Mouse (Mus musculus) embryonic facial prominence, embryonic 11.5 days (tissue): ENCODE data around the gene Phox2b. TPM values are rescaled to one million over a fixed set of nuclear protein-coding genes. Genes with fewer than 3 reads are reported as not detected.

ENCODE experiments used
- ATAC-seq: fragments of 200-750 bp; cut with Nextera tagmentation; replicated peaks from 2 replicates; pipeline ENCODE4 v1.8.0; 2017; ENCODE audit warnings: low read depth; ENCODE audit not compliant: insufficient number of reproducible peaks, low FRiP score, low TSS enrichment
- DNase-seq: peaks from one replicate; pipeline ENCODE4 v3.0.0-alpha.2; 2015; ENCODE audit warnings: low spot score
- H3K27ac ChIP-seq: fragments of 300-500 bp; sonication (generic); replicated peaks from 2 replicates; pipeline ENCODE4 v1.5.1; 2014; ENCODE audit warnings: mild to moderate bottlenecking, low read depth, low read length, control low read depth
- H3K27me3 ChIP-seq: fragments of 300-500 bp; sonication (generic); 2 replicates; pipeline ENCODE4 v1.6.1; 2014; ENCODE audit warnings: mild to moderate bottlenecking, low read length, moderate library complexity, mixed read lengths; ENCODE audit not compliant: control insufficient read depth, insufficient read depth
- H3K36me3 ChIP-seq: fragments of 300-500 bp; sonication (generic); replicated peaks from 2 replicates; pipeline ENCODE4 v1.6.1; 2014; ENCODE audit warnings: low read depth, mild to moderate bottlenecking, low read length, moderate library complexity, mixed read lengths; ENCODE audit not compliant: control insufficient read depth, insufficient read depth
- H3K4me1 ChIP-seq: fragments of 300-500 bp; sonication (generic); 2 replicates; pipeline ENCODE4 v1.6.1; 2014; ENCODE audit warnings: low read length, mixed read lengths; ENCODE audit not compliant: control insufficient read depth, insufficient read depth
- H3K4me2 ChIP-seq: fragments of 300-500 bp; sonication (generic); 2 replicates; pipeline ENCODE4 v1.6.1; 2014; ENCODE audit warnings: low read depth, mild to moderate bottlenecking, control low read depth, low read length, moderate library complexity
- H3K4me3 ChIP-seq: fragments of 300-500 bp; sonication (generic); 2 replicates; pipeline ENCODE4 v1.5.1; 2014; ENCODE audit warnings: low read depth, low read length, control low read depth
- H3K9ac ChIP-seq: fragments of 300-500 bp; sonication (generic); replicated peaks from 2 replicates; pipeline ENCODE4 v1.6.1; 2014; ENCODE audit warnings: mild to moderate bottlenecking, control low read depth, low read length
- H3K9me3 ChIP-seq: fragments of 300-500 bp; sonication (generic); replicated peaks from 2 replicates; pipeline ENCODE4 v1.6.1; 2016; ENCODE audit warnings: mild to moderate bottlenecking, low read length, inconsistent platforms, mixed read lengths; ENCODE audit not compliant: control insufficient read depth
- WGBS: fragments of 180-500 bp; shearing (Covaris S2); extraction: QIAGEN DNeasy Blood & Tissue Kit; methylation state at CpG from one replicate; pipeline ENCODE4 v1.1.7; 2014; 5-methylcytosine and 5-hydroxymethylcytosine counted together
- polyA plus RNA-seq: library from polyadenylated mRNA; unstranded; fragments of >200 nt; fragmentation: Nextera tagmentation; extraction: Ambion mirVana; gene quantifications from 2 replicates; pipeline ENCODE4 v1.2.1, GENCODE M21; 2014

Phox2b gene
- polyA plus RNA-seq, 1 experiment from 2014 or later = 4.1 TPM

DNA sequence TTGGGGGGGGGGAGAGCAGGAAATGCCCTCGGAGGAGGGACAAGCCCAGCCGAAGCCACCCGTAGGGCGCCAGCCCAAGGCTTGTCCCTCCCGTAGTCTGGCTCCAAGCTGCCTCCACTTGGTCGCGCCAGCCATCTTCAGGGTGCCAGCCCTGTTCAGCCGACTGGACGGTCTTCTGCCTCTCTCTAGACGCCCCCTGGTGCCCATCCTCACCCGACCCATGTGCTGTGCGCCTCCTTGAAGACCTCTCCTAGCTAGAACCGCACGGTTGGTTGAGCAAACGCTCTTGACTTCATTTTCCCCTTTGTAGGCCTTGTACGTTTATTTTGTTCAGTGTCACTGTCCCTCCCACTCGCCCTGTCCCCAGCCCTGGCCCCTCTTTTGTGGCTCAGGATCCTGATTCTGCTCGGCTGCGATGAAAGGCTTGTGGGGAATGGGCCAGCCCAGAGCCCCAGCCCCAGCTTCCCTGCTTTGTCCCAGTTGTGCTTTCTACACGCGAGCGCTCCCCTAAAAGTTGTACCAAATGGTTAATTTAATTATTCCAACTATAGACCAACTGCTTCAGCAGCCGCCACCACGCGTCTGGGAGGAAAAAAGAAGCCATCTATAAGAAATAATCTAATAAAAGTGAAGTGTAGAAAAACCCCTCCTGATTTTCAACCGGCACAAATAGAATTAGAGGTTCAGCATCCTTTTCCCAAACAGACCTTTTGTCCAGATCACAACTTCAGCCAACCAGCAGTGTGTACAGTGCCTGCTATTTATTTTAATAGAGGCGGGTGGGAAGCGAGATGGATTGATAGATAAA lies 2.9 kb upstream of the Phox2b start:
- Histone ChIP-seq H3K4me2 (no peak overlapping the region), H3K4me1 (peaks cover 2% of the 10 kb centered on the region), H3K36me3 (no peaks in the 10 kb centered on the region), H3K27ac (no peak overlapping the region), H3K27me3 (peaks cover 53% of the 10 kb centered on the region), H3K9ac (no peak overlapping the region), H3K4me3 (no peak overlapping the region), H3K9me3 (no peaks in the 10 kb centered on the region)
- DNase-seq (peak; percentile 58), ATAC-seq (peak; percentile 78)
- WGBS = 3% methylated on average over 28 of the region's 28 CpGs

DNA sequence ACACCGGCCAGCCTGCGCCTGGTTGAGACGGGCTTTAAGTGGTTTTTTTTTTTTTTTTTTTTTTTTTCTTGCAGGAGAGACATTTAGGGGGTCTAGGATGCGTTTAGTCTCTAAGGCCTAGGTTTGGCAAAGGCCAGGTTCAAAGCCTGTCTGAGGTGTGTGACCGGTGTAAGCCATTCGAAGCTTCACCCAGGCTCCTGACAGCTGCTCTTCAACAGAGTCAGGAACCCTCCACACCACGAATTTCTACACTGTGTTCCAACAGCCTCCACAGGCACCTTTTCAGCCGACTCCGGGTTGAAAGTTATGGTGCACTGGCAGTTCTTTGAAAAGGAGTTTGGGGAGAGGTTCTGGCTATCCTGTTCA lies 2.3 kb upstream of the Phox2b start:
- WGBS = 1% methylated on average over 9 of the region's 9 CpGs
- Histone ChIP-seq H3K9ac (no peak overlapping the region), H3K27ac (no peak overlapping the region), H3K4me3 (no peak overlapping the region), H3K9me3 (no peaks in the 10 kb centered on the region), H3K27me3 (peaks cover 54% of the 10 kb centered on the region), H3K36me3 (no peaks in the 10 kb centered on the region), H3K4me1 (peaks cover 2% of the 10 kb centered on the region), H3K4me2 (no peak overlapping the region)
- 0 out of 2 replicates have a peak, but pooled peaks have one; percentile 23 for ATAC-seq
- peak; percentile 4 for DNase-seq

DNA sequence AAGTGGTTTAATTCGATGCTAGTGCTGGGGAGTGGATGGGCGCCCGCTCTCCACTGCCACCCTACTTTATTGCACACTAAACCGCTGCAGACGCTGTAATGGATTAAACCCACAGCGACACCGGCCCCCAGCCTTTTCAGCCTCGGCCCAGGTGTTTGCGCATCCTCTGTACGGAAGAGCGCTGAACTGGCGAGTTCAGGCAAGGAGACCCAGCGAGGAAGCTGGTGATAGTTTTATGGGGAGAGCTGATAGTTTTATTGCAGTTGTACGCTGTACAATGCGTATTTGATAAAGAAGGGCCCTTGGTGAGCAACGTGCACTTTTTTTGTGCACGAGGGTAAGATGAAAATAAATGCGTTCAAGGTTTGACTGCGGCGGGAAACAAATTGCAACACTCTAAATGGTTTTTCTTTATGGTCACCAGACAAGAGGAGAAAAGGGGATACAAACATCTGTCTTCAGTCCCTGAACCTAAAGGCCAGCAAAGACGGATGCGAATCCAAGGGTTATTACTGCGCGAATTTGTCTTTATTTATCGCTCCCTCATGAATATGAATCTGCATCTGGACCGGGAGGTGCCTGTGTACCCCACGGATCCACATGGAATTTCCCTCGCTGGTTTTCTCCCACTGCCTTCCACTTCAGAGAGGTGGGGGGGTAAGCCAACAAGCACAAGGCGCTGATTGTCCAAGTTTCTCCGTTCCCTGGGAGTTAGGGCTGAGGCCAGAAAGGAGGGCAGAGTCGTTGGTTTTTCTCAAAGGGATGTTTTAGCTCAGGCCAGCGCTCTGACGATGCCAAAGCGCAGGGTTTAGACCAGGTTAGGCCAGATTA lies 1.7 kb upstream of the Phox2b start:
- H3K9me3 ChIP-seq = no peaks in the 10 kb centered on the region
- no peaks in the 10 kb centered on the region for H3K36me3 ChIP-seq
- H3K4me2 ChIP-seq = no peak overlapping the region
- H3K9ac ChIP-seq = no peak overlapping the region
- no peak overlapping the region for H3K27ac ChIP-seq
- ATAC-seq (no peak), DNase-seq (peak; percentile 40)
- H3K4me1 ChIP-seq = peaks cover 5% of the 10 kb centered on the region
- 1% methylated on average over 34 of the region's 34 CpGs for WGBS
- no peak overlapping the region for H3K4me3 ChIP-seq
- H3K27me3 ChIP-seq = peaks cover 59% of the 10 kb centered on the region

DNA sequence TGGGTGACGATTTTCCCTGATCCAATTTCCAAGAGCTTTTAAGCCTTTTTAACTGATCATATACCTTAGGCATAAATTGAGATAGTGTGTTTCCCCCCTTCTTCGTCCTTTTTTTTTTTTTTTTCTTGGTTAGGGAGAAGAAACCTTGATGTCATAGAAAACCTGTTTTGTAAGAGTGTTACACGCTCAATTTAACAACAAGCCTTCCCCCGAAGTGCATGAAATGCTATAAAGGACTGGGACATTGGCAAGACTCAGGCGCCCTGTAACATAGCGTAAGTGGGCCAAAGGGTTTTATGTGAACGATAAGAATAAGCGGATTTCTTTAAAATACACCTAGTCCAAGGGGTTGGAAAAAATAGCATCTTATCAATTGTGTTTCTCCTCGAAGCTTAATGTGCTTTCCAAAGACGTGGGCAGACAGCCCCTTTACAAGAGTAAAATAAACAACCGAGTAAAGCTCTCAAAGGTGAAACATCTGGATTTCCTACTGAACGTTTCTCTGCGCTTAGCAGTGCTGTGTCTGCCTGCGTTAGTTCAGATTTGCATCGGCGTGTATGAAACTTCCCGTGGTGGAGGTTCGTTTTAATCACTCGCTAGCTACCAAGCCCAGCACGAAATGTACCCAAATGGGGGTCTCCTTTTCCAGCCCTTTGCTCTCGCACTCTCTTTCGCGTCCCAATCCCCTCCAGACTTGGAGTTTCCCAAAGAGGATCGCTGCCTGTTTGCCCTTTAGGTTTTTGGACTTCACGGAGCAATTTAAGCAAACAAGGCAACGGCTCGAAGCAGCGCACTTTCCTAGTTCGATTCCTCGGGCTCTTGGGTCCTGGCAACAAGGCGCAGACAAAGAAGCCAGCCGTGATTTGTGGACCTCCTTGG lies 531 bp upstream of the Phox2b start:
- peaks cover 5% of the 10 kb centered on the region for H3K4me1 ChIP-seq

DNA sequence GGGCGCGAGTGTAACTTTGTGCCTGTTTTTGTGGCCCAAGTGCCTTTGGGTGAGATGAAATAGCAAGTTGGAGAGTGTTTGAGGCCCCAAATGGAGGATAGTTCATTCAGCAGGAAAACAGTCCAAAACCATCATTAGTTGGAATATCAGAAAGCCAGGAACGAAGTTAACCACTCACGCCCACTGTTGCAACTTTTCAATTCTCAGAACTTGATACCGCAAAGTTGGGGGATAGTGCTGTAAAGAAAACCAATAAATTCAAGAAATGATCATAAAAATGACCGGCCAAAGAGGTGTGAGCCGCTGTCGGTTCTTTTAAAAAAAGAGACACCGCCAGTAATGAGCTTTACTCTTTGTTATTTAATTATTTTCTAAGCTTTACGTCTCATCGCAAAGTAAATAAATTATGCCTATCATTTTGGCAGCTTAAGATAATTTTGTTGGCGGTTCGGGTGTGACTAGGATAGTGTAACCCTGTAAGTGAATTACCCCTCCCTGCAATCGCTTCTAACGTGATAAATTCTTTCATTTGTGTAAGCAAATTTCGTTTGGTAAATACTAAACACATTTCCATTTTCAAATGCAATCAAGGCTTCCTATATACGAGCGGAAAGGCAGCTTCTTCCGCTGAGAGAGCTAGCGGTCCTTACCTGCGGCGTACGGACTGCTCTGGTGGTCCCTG lies 909 bp downstream of the Phox2b start:
- Histone ChIP-seq H3K9ac (no peak overlapping the region), H3K36me3 (no peaks in the 10 kb centered on the region), H3K27ac (no peak overlapping the region), H3K4me2 (no peak overlapping the region), H3K27me3 (peaks cover 67% of the 10 kb centered on the region), H3K4me3 (no peak overlapping the region), H3K9me3 (no peaks in the 10 kb centered on the region), H3K4me1 (peaks cover 5% of the 10 kb centered on the region)
- WGBS = 2% methylated on average over 23 of the region's 23 CpGs
- DNase-seq (peak; percentile 34), ATAC-seq (no peak)

More for the DNA sequence above, 531 bp upstream of the Phox2b start:
- Histone ChIP-seq H3K4me2 (no peak overlapping the region), H3K9me3 (no peaks in the 10 kb centered on the region), H3K36me3 (no peaks in the 10 kb centered on the region), H3K27me3 (peaks cover 70% of the 10 kb centered on the region), H3K4me3 (no peak overlapping the region), H3K27ac (no peak overlapping the region), H3K9ac (no peak overlapping the region)
- DNase-seq (peak; percentile 50), ATAC-seq (no peak)
- WGBS = under 1% methylated on average over 32 of the region's 32 CpGs

DNA sequence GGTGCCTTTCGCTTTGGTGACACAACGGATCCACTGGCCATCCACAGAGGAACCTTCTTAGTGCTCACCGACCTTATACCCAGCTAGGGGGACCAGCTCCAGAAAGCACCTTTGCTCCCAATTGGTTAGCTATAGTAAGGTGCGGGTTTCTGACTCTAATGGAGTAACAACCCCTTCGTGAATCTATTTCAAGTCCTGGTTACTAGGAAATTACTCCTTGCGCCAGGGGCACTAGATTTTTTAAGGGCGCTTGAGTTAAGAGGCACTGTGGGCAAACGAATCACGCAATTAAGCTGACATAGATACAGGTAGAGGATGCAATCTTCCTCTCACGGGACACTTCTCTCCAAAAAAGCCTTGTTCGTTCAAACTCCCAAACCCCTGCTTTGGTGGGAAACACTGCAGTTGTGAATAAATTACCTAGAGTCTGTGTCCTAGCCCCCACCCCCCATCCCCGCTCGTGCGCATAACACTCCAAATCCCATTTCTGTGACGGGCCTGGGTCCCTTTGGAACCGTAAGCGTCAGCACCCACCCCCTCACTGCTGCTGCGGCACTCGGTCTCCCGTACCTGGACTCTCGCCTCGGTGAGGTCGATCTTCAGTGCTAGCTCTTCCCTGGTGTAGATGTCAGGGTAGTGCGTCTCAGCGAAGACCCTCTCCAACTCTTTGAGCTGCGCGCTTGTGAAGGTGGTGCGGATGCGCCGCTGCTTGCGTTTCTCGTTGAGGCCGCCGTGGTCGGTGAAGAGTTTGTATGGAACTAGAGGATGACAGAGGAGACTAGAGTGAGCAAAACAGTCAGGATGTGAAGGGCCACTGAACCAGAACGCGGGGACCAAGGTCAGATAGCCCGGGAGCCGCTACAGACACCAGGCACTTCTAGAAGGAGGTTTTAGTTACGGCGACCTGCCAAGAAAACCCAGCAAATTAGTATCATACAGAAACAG lies 1.7 kb downstream of the Phox2b start:
- 1% methylated on average over 41 of the region's 41 CpGs for WGBS
- no peak for ATAC-seq

More for the DNA sequence above, 1.7 kb downstream of the Phox2b start:
- no peaks in the 10 kb centered on the region for H3K36me3 ChIP-seq
- H3K27ac ChIP-seq = no peak overlapping the region
- H3K4me3 ChIP-seq = no peak overlapping the region
- no peak overlapping the region for H3K9ac ChIP-seq
- H3K4me2 ChIP-seq = no peak overlapping the region
- peaks cover 71% of the 10 kb centered on the region for H3K27me3 ChIP-seq
- peak; percentile 17 for DNase-seq
- no peaks in the 10 kb centered on the region for H3K9me3 ChIP-seq
- H3K4me1 ChIP-seq = peaks cover 5% of the 10 kb centered on the region
